Mouse (Mus musculus) testis, adult 2 months (tissue): ENCODE results near the gene Slc4a1.

Experiments used
- CTCF ChIP-seq: fragments of 200-500 bp; IDR thresholded peaks from 2 replicates; pipeline ENCODE4 v1.5.1; 2012; ENCODE audit warnings: low read depth, mild to moderate bottlenecking, inconsistent platforms, low read length, moderate library complexity; ENCODE audit not compliant: control insufficient read depth, insufficient read depth, insufficient replicate concordance
- POLR2A ChIP-seq: fragments of 200-500 bp; IDR thresholded peaks from 2 replicates; pipeline ENCODE4 v1.6.1; 2012; ENCODE audit warnings: low read depth, mild to moderate bottlenecking, inconsistent platforms, low read length, moderate library complexity; ENCODE audit not compliant: control insufficient read depth

DNA sequence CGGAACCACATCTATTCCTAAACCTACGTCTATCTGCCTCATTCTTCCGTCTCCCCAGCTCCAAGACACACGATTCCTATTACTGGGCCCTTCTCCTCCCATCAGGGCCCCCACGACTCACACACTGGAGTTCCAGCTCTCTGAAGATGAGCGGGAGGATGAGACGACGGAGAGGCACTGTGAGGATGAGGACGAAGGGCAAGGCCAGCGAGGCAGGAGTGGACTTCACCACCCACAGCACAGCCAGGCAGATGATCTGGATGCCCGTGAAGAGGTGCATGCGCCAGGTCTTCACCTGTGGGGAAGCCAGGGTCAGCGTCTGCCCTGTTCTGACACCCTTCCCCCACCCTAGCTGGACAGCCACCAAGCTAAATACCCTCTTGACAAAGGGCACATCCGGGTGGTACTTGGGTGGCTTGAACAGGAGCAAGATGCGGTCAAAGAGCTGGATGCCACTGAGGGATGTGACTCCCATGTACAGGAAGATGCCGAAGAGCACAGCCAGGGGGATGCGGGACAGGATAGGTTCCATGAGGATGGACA, 15.0 kb downstream of the Slc4a1 start:
- no peak for TF ChIP-seq CTCF
- TF ChIP-seq POLR2A: no peak
